10 mouse cellular contexts compared by ENCODE assay signal in genomic region chr14:55077481-55078365, GRCm38 (mm10). TPM values are rescaled to one million over a fixed set of nuclear protein-coding genes. Genes with fewer than 3 reads are reported as not detected.
DNase-seq lines count a peak whose midpoint lies in the region; ATAC-seq and TF ChIP-seq lines count a peak whose summit lies in the region.
"Had no signal": no experiment of that assay in that cellular context is flagged by ENCODE, and none has a peak within 500 bp of the region (broad histone marks: within the 10 kb centered on the region; RNA-seq: fewer than 3 reads in every experiment).

No protein-coding gene starts in this region.

- 19% methylated on average over 15 of the region's 15 CpGs for WGBS in embryonic facial prominence, embryonic 12.5 days
- WGBS in hindbrain, embryonic 13.5 days, result 16% methylated on average over 15 of the region's 15 CpGs
- 13% methylated on average over 15 of the region's 15 CpGs for WGBS in midbrain, postnatal 0 days

- no peak for ATAC-seq in embryonic facial prominence, embryonic 12.5 days (ENCODE audit: insufficient number of reproducible peaks, insufficient read depth, low FRiP score, low TSS enrichment)
- no peak for ATAC-seq in hindbrain, embryonic 13.5 days (ENCODE audit: low FRiP score)
- ATAC-seq in midbrain, postnatal 0 days (ENCODE audit: low FRiP score), result peak; percentile 22; the same call in 1 of the 2 replicates
- ATAC-seq: Patski had no signal

- DNase-seq in layer of hippocampus, adult 2 months (ENCODE audit: low spot score in 2 of 2), result peak in 1 of 2 experiments; percentile 63
- no peak for DNase-seq in layer of hippocampus, adult 8-10 months (ENCODE audit: low spot score in 2 of 2)
- DNase-seq in midbrain, postnatal 0 days (ENCODE audit: low spot score), result peak; percentile 73
- no peak for DNase-seq in cerebellum, adult 9-11 months
- DNase-seq in thymus, postnatal 4 days, result no peak
- DNase-seq: kidney, postnatal 10 days; lung, adult 18-20 months had no signal

- H3K4me2 ChIP-seq in embryonic facial prominence, embryonic 12.5 days (replicated peaks), result peak overlapping the region; percentile 30; the same call in 1 of the 2 replicates
- peak overlapping the region; percentile 47 for H3K4me2 ChIP-seq in hindbrain, embryonic 13.5 days
- H3K4me2 ChIP-seq in midbrain, postnatal 0 days (ENCODE audit: low read depth, low read length, poor library complexity, severe bottlenecking), result no peak overlapping the region

- H3K4me1 ChIP-seq in embryonic facial prominence, embryonic 12.5 days, result peaks cover 16% of the 10 kb centered on the region
- H3K4me1 ChIP-seq in hindbrain, embryonic 13.5 days (replicated peaks), result peaks cover 65% of the 10 kb centered on the region
- H3K4me1 ChIP-seq in midbrain, postnatal 0 days (ENCODE audit: insufficient read depth, low read length), result peaks cover 14% of the 10 kb centered on the region; the same call in 1 of the 2 replicates

- peak overlapping the region; percentile 24; the same call in 1 of the 2 replicates for H3K9ac ChIP-seq in embryonic facial prominence, embryonic 12.5 days
- peak overlapping the region; percentile 63 for H3K9ac ChIP-seq in hindbrain, embryonic 13.5 days
- peak overlapping the region; percentile 29; the same call in 1 of the 2 replicates for H3K9ac ChIP-seq in midbrain, postnatal 0 days (replicated peaks; ENCODE audit: low read length, poor library complexity, severe bottlenecking)

- H3K4me3 ChIP-seq in layer of hippocampus, adult 2 months, result no peak overlapping the region; the same call in 1 of the 2 replicates
- no peak overlapping the region for H3K4me3 ChIP-seq in embryonic facial prominence, embryonic 12.5 days
- no peak overlapping the region for H3K4me3 ChIP-seq in hindbrain, embryonic 13.5 days
- H3K4me3 ChIP-seq in midbrain, postnatal 0 days (ENCODE audit: low read depth, low read length), result no peak overlapping the region

- no peaks in the 10 kb centered on the region for H3K9me3 ChIP-seq in embryonic facial prominence, embryonic 12.5 days
- no peaks in the 10 kb centered on the region for H3K9me3 ChIP-seq in hindbrain, embryonic 13.5 days
- no peaks in the 10 kb centered on the region for H3K9me3 ChIP-seq in midbrain, postnatal 0 days (ENCODE audit: low read length)

- H3K36me3 ChIP-seq in embryonic facial prominence, embryonic 12.5 days, result peaks cover 15% of the 10 kb centered on the region
- peaks cover 24% of the 10 kb centered on the region for H3K36me3 ChIP-seq in hindbrain, embryonic 13.5 days
- H3K36me3 ChIP-seq in midbrain, postnatal 0 days (ENCODE audit: insufficient read depth, low read length), result peaks cover 19% of the 10 kb centered on the region

- TF ChIP-seq CTCF in layer of hippocampus, adult 2 months (conservative IDR thresholded peaks at IDR 0.05), result no peak
- no peak for TF ChIP-seq CTCF in midbrain, postnatal 0 days (IDR thresholded peaks at IDR 0.05)

- peaks cover 3% of the 10 kb centered on the region for H3K27me3 ChIP-seq in embryonic facial prominence, embryonic 12.5 days
- H3K27me3 ChIP-seq in hindbrain, embryonic 13.5 days, result 0 out of 2 replicates have a peak, but pooled peaks cover 2% of the 10 kb centered on the region
- no peaks in the 10 kb centered on the region for H3K27me3 ChIP-seq in midbrain, postnatal 0 days (ENCODE audit: insufficient read depth, low read length)
- H3K27me3 ChIP-seq: Patski had no signal

- H3K27ac ChIP-seq in layer of hippocampus, adult 2 months, result peak overlapping the region; percentile 89
- H3K27ac ChIP-seq in embryonic facial prominence, embryonic 12.5 days, result 0 out of 2 replicates have a peak overlapping the region, but pooled peaks have one; percentile 12
- peak overlapping the region; percentile 92 for H3K27ac ChIP-seq in hindbrain, embryonic 13.5 days
- H3K27ac ChIP-seq in midbrain, postnatal 0 days (ENCODE audit: low read depth, low read length), result peak overlapping the region; percentile 75

RNA-seq across cellular contexts. Expression of gene Zfhx2, which starts 14.4 kb away (rescaled TPM):
- total RNA-seq in layer of hippocampus, adult 2 months (2021), result 10 to 100 TPM; 55.5 to 67.3 TPM
- 10 to 100 TPM; 45.9 to 69.4 (median 55.7) TPM for total RNA-seq in layer of hippocampus, adult 8-10 months (2022)
- polyA plus RNA-seq in embryonic facial prominence, embryonic 12.5 days (2016; fragmentation: Nextera tagmentation; extraction: Ambion mirVana), result 7.9 TPM in 2 replicates
- 29.4 and 31.9 TPM in 2 replicates for polyA plus RNA-seq in hindbrain, embryonic 13.5 days (2015; fragmentation: Nextera tagmentation; extraction: Ambion mirVana)
- total RNA-seq in midbrain, postnatal 0 days (2014; rRNA removed), result 16.4 and 18.6 TPM in 2 replicates
- 11.2 and 14.2 TPM in 2 replicates for polyA plus RNA-seq in midbrain, postnatal 0 days (2015; fragmentation: Nextera tagmentation; extraction: Ambion mirVana)

RNA-seq across cellular contexts. Expression of gene Thtpa, which starts 16.9 kb away (rescaled TPM):
- total RNA-seq in layer of hippocampus, adult 2 months (2021), result 10 to 100 TPM; 19.3 to 23.7 TPM
- total RNA-seq in layer of hippocampus, adult 8-10 months (2022), result 10 to 100 TPM; 19.5 to 23.2 (median 22.3) TPM
- 22.2 and 24.2 TPM in 2 replicates for polyA plus RNA-seq in embryonic facial prominence, embryonic 12.5 days (2016; fragmentation: Nextera tagmentation; extraction: Ambion mirVana)
- 29.8 and 30.7 TPM in 2 replicates for polyA plus RNA-seq in hindbrain, embryonic 13.5 days (2015; fragmentation: Nextera tagmentation; extraction: Ambion mirVana)
- 38.0 and 42.1 TPM in 2 replicates for total RNA-seq in midbrain, postnatal 0 days (2014; rRNA removed)
- 32.5 and 35.2 TPM in 2 replicates for polyA plus RNA-seq in midbrain, postnatal 0 days (2015; fragmentation: Nextera tagmentation; extraction: Ambion mirVana)

RNA-seq across cellular contexts. Expression of gene Ap1g2, which starts 28.7 kb away (rescaled TPM):
- total RNA-seq in layer of hippocampus, adult 2 months (2021), result 10 to 100 TPM; 15.4 to 19.3 TPM
- total RNA-seq in layer of hippocampus, adult 8-10 months (2022), result 10 to 100 TPM; 10.8 to 20.7 (median 14.8) TPM
- polyA plus RNA-seq in embryonic facial prominence, embryonic 12.5 days (2016; fragmentation: Nextera tagmentation; extraction: Ambion mirVana), result 14.8 and 17.2 TPM in 2 replicates
- polyA plus RNA-seq in hindbrain, embryonic 13.5 days (2015; fragmentation: Nextera tagmentation; extraction: Ambion mirVana), result 6.5 and 6.6 TPM in 2 replicates
- 8.2 and 11.6 TPM in 2 replicates for total RNA-seq in midbrain, postnatal 0 days (2014; rRNA removed)
- polyA plus RNA-seq in midbrain, postnatal 0 days (2015; fragmentation: Nextera tagmentation; extraction: Ambion mirVana), result 6.6 and 8.9 TPM in 2 replicates

RNA-seq across cellular contexts. Expression of gene Jph4, which starts 39.0 kb away (rescaled TPM):
- 100 to 1,000 TPM; 453 to 476 TPM for total RNA-seq in layer of hippocampus, adult 2 months (2021)
- total RNA-seq in layer of hippocampus, adult 8-10 months (2022), result 100 to 1,000 TPM; 361 to 416 (median 386) TPM
- polyA plus RNA-seq in embryonic facial prominence, embryonic 12.5 days (2016; fragmentation: Nextera tagmentation; extraction: Ambion mirVana), result 2.6 and 2.9 TPM in 2 replicates
- polyA plus RNA-seq in hindbrain, embryonic 13.5 days (2015; fragmentation: Nextera tagmentation; extraction: Ambion mirVana), result 22.2 and 22.6 TPM in 2 replicates
- 158 and 182 TPM in 2 replicates for total RNA-seq in midbrain, postnatal 0 days (2014; rRNA removed)
- 41.7 and 45.1 TPM in 2 replicates for polyA plus RNA-seq in midbrain, postnatal 0 days (2015; fragmentation: Nextera tagmentation; extraction: Ambion mirVana)

Comparison
In these comparisons a context has a peak if more than half of its experiments do, and no peak if none do; other contexts are left out.
1. H3K27ac ChIP-seq: peak in every context shown above with its lines; median percentile 92 in hindbrain, embryonic 13.5 days; 89 in layer of hippocampus, adult 2 months; 75 in midbrain, postnatal 0 days; 12 in embryonic facial prominence, embryonic 12.5 days.